Mouse (Mus musculus): ENCODE data around the gene F930015N05Rik. TPM values are rescaled to one million over a fixed set of nuclear protein-coding genes. Genes with fewer than 3 reads are reported as not detected.

The F930015N05Rik gene
- not detected for polyA plus RNA-seq (2014; fragmentation: Illumina TruSeq; extraction: RNeasy Lipid Tissue Mini Kit (QIAGEN cat#74804))

DNA sequence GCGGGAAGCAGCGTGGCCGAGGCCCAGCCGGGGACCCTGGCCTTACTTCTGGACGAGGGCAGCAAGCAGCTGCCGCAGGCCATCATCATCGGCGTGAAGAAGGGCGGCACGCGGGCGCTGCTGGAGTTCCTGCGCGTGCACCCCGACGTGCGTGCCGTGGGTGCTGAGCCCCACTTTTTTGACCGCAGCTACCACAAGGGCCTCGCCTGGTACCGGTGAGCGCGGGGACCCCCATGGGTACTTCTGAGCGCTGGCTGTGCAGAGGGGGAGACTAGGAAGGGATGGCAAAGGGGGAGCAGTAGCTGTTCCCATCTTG, at the start of gene F930015N05Rik:
TSS of gene F930015N05Rik (minus strand) at position 242 of the 316 bp plus-strand sequence.

DNA sequence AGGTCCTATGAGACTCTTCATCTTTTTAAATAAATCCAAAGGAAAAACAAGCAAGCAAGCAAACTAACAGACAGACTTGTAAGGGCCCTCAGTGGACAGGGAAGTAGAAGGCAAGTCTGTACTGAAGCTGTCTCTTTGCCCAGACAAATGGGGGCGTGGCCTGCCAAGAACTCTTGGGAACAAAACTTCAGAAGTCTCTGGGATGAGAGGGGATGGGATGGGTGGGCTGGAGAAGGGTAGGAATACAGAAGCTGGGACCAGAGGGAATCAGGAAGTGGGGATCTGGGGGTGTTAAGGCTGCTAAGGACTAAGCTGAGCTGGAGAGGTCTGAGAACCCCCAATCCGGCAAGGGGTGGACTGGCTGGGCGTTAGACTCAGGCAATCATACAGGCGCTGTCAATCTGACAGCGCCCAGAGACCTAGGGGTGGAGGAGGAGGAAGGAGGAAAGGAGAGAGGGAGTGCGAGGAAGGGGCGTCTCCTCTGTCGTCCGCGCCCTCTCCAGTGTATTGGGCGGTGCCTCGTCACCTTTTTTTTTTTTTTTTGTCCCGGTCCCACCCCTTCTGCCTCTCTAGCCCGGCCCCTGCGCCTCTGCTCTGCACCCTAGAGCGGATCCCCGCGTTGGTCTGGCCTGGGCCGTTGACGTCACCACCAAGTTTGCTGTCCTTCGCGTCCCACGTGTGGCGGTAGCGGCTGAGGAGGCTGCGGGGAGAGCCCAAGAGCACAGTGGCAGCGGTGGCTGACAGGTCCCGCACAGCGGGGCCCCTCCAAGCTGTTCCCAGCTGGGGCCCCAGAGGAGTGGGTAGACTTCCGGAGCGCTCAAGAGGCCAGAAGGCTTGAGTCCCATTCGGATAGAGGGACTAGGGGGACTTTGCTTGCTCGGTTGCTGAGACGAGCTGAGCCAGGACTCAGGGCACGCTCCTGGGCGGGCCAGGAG, 1.6 kb downstream of the F930015N05Rik start, which contains the start of gene Hs3st3a1:
TSS of gene Hs3st3a1 (plus strand) at position 722 of the 935 bp plus-strand sequence.

Other genes starting within 250 kb of the F930015N05Rik start
- 4.8 TPM for gene Hs3st3a1, start 1.3 kb downstream of the F930015N05Rik start, polyA plus RNA-seq (2014; fragmentation: Illumina TruSeq; extraction: RNeasy Lipid Tissue Mini Kit (QIAGEN cat#74804))

Data from ovary, adult 10 weeks (tissue).